Mouse (Mus musculus) intestine, postnatal 0 days (tissue): ENCODE results near the gene Sct. TPM values are rescaled to one million over a fixed set of nuclear protein-coding genes. Genes with fewer than 3 reads are reported as not detected.

Source experiments
- ATAC-seq: fragments of 200-750 bp; cut with Nextera tagmentation; 2 replicates; pipeline ENCODE4 v1.8.0; 2017; ENCODE audit warnings: mild to moderate bottlenecking, moderate TSS enrichment, moderate library complexity
- H3K27ac ChIP-seq: fragments of 300-500 bp; sonication (generic); 2 replicates; pipeline ENCODE4 v1.5.1; 2014; ENCODE audit warnings: mild to moderate bottlenecking, low read depth, low read length, moderate library complexity
- H3K27me3 ChIP-seq: fragments of 300-500 bp; sonication (generic); replicated peaks from 2 replicates; pipeline ENCODE4 v1.6.1; 2014; ENCODE audit warnings: low read length, mixed read lengths; ENCODE audit not compliant: control insufficient read depth, insufficient read depth
- H3K36me3 ChIP-seq: fragments of 300-500 bp; sonication (generic); 2 replicates; pipeline ENCODE4 v1.6.1; 2014; ENCODE audit warnings: mild to moderate bottlenecking, moderate library complexity; ENCODE audit not compliant: control insufficient read depth, insufficient read depth
- H3K4me1 ChIP-seq: fragments of 300-500 bp; sonication (generic); replicated peaks from 2 replicates; pipeline ENCODE4 v1.6.1; 2014; ENCODE audit warnings: antibody characterized with exemption, low read length, mixed read lengths; ENCODE audit not compliant: control insufficient read depth, insufficient read depth
- H3K4me2 ChIP-seq: fragments of 300-500 bp; sonication (generic); replicated peaks from 2 replicates; pipeline ENCODE4 v1.6.1; 2014; ENCODE audit warnings: low read depth, mild to moderate bottlenecking, moderate library complexity
- H3K4me3 ChIP-seq: fragments of 300-500 bp; sonication (generic); 2 replicates; pipeline ENCODE4 v1.5.1; 2014; ENCODE audit warnings: low read depth, low read length
- H3K9ac ChIP-seq: fragments of 300-500 bp; sonication (generic); 2 replicates; pipeline ENCODE4 v1.6.1; 2014; ENCODE audit warnings: mild to moderate bottlenecking, low read depth, low read length
- H3K9me3 ChIP-seq: fragments of 300-500 bp; sonication (generic); 2 replicates; pipeline ENCODE4 v1.6.1; 2016; ENCODE audit warnings: mixed run types; ENCODE audit not compliant: control insufficient read depth
- CTCF ChIP-seq: sonication (generic); IDR thresholded peaks from 2 replicates; pipeline ENCODE4 v1.5.1; 2016; ENCODE audit warnings: low read depth, mild to moderate bottlenecking, control low read depth, antibody characterized with exemption, moderate library complexity
- WGBS: fragments of 180-500 bp; shearing (Covaris S2); extraction: QIAGEN DNeasy Blood & Tissue Kit; methylation state at CpG from one replicate; pipeline ENCODE4 v1.1.7; 2014; 5-methylcytosine and 5-hydroxymethylcytosine counted together
- polyA plus RNA-seq: library from polyadenylated mRNA; unstranded; fragments of >200 nt; fragmentation: Nextera tagmentation; extraction: Ambion mirVana; gene quantifications from 2 replicates; pipeline ENCODE4 v1.2.1, GENCODE M21; 2015

Gene Sct
- polyA plus RNA-seq, 1 experiment from 2014 or later = 368 TPM

- Histone ChIP-seq H3K27ac (peak overlapping the region; percentile 21; the same call in 1 of the 2 replicates), H3K4me3 (no peak overlapping the region), H3K27me3 (no peaks in the 10 kb centered on the region), H3K9ac (no peak overlapping the region), H3K4me2 (0 out of 2 replicates have a peak overlapping the region, but pooled peaks have one; percentile 21), H3K4me1 (peaks cover 3% of the 10 kb centered on the region; the same call in 1 of the 2 replicates), H3K36me3 (peaks cover 45% of the 10 kb centered on the region), H3K9me3 (no peaks in the 10 kb centered on the region)
- no peak for ATAC-seq
- no peak for TF ChIP-seq CTCF
- 70% methylated on average over 24 of the region's 24 CpGs for WGBS
Observed at GRCm38 (mm10) chr7:141268466-141269272, 10.3 kb downstream of the Sct start.

- ATAC-seq = peak; percentile 74
- H3K27me3 ChIP-seq = no peaks in the 10 kb centered on the region
- H3K27ac ChIP-seq = peak within 1 kb of the TSS; percentile 82
- H3K9me3 ChIP-seq = no peaks in the 10 kb centered on the region
- peak within 1 kb of the TSS; percentile 80 for H3K4me2 ChIP-seq
- peak within 1 kb of the TSS; percentile 79 for H3K9ac ChIP-seq
- TF ChIP-seq CTCF = no peak
- H3K4me3 ChIP-seq = peak within 1 kb of the TSS; percentile 70
- peaks cover 49% of the 10 kb centered on the region for H3K36me3 ChIP-seq
- peaks cover 3% of the 10 kb centered on the region; the same call in 1 of the 2 replicates for H3K4me1 ChIP-seq
- WGBS = 4% methylated on average over 25 of the region's 25 CpGs
Observed at GRCm38 (mm10) chr7:141265739-141266561, 13.0 kb downstream of the Sct start, which contains the start of gene Irf7. Irf7 (minus strand) TSS chr7:141266481.

- Histone ChIP-seq H3K4me2 (peak overlapping the region; percentile 80), H3K4me1 (peaks cover 3% of the 10 kb centered on the region; the same call in 1 of the 2 replicates), H3K9me3 (no peaks in the 10 kb centered on the region), H3K9ac (peak overlapping the region; percentile 26; the same call in 1 of the 2 replicates), H3K27ac (peak overlapping the region; percentile 68), H3K27me3 (no peaks in the 10 kb centered on the region), H3K36me3 (peaks cover 55% of the 10 kb centered on the region), H3K4me3 (peak overlapping the region; percentile 70)
- 40% methylated on average over 11 of the region's 11 CpGs for WGBS
- no peak for TF ChIP-seq CTCF
- ATAC-seq = peak; percentile 12; the same call in 1 of the 2 replicates
Observed at GRCm38 (mm10) chr7:141265411-141265738, 13.6 kb downstream of the Sct start.

GRCm38 (mm10) chr7:141264761-141265410 lies 14.0 kb downstream of the Sct start:
- Histone ChIP-seq H3K4me3 (peak overlapping the region; percentile 70), H3K4me2 (peak overlapping the region; percentile 80), H3K27ac (peak overlapping the region; percentile 68; the same call in 1 of the 2 replicates), H3K9ac (peak overlapping the region; percentile 26; the same call in 1 of the 2 replicates), H3K36me3 (peaks cover 58% of the 10 kb centered on the region), H3K4me1 (peaks cover 3% of the 10 kb centered on the region; the same call in 1 of the 2 replicates), H3K27me3 (no peaks in the 10 kb centered on the region), H3K9me3 (no peaks in the 10 kb centered on the region)
- peak; percentile 52 for ATAC-seq
- WGBS = 29% methylated on average over 12 of the region's 12 CpGs
- peak; percentile 83 for TF ChIP-seq CTCF

- H3K9me3 ChIP-seq = no peaks in the 10 kb centered on the region
- 67% methylated on average over 11 of the region's 11 CpGs for whole genome bisulfite sequencing
- H3K9ac ChIP-seq = no peak overlapping the region
- H3K36me3 ChIP-seq = peaks cover 61% of the 10 kb centered on the region
- no peaks in the 10 kb centered on the region for H3K27me3 ChIP-seq
- H3K4me3 ChIP-seq = no peak overlapping the region
- peaks cover 3% of the 10 kb centered on the region; the same call in 1 of the 2 replicates for H3K4me1 ChIP-seq
- no peak overlapping the region for H3K27ac ChIP-seq
- no peak for TF ChIP-seq CTCF
- peak overlapping the region; percentile 80 for H3K4me2 ChIP-seq
- ATAC-seq = no peak
Observed at GRCm38 (mm10) chr7:141264041-141264700, 14.8 kb downstream of the Sct start.
